Mouse (Mus musculus) R1 (cell line): ENCODE data around the gene Nedd4.

Experiments used
- DNase-seq: peaks from one replicate; pipeline ENCODE4 v3.0.0-alpha.2; 2018; ENCODE audit warnings: low read depth, low spot score

Gene Nedd4

GRCm38 (mm10) chr9:72678771-72679170 lies 16.6 kb downstream of the Nedd4 start:
- peak; percentile 53 for DNase-seq

DNA sequence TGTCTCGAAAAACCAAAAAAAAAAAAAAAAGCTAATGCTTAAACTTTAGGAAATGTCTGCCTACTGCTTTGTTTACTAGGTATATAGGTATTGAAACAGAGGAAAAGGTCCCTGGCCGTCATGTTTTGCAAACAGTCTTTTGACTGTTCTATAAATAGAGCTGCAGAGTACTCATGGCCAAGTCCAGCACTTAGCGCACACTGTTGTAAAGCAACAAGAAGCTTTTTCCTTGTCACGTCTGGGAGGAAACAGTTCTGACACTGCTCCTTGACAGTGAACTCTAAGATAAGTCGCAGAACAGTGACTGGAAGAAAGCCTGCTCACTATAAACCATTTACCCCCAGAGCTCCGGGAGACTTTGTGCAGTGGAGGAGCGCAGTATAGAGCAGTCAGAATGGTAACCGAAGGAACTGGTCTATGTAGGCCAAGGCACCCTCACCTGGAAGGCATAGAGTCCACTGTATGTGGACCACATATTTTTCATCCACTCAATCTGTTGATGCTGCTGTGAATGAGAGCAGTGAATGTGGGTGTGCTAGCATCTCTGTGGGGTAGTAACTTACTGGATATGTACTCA lies 19.6 kb downstream of the Nedd4 start:
- DNase-seq = no peak

GRCm38 (mm10) chr9:72683268-72683667 lies 21.1 kb downstream of the Nedd4 start:
- DNase-seq = no peak

- DNase-seq = no peak
These were observed 23.1 kb downstream of the Nedd4 start for GRCm38 (mm10) chr9:72685231-72685630.

DNA sequence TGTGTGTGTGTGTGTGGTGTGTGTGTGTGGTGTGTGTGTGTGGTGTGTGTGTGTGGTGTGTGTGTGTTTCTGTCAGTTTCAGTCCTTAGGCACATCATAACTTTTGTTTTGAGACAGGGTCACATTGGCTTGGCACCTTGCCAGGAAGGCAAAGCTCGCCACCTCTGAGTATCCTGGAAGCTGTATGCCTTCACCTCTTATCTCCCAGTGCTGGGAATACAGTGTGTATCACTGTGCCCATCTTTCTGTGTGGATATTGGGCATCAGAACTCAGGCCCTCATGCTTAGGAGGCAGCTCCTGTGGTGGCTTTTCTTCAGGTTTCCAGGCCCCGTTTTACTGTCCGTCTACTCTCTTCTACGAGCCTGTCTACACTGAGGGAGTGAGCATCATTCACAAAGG lies 24.4 kb downstream of the Nedd4 start:
- no peak for DNase-seq

- DNase-seq = no peak
These were observed 27.4 kb downstream of the Nedd4 start for GRCm38 (mm10) chr9:72689522-72689921.

- DNase-seq = no peak
These were observed 28.7 kb downstream of the Nedd4 start for GRCm38 (mm10) chr9:72690811-72691210.

DNA sequence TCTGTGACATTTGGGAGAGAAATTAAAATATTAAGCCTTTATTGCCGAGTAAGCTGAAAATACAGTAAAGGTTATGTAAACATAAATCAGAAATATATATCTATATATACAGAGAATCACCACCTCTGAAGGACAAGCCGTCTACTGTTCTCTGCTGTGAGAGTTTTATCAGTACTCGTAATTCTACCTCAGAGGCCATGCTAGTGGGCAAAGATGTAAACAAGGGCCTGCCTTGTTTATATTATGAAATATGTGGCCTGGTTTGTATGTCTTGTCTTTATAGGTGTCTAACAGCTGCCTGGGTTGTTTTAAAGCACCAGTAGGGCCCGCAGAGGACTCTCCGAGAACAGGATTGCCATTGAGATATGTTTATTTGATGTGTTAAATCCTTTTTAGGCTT lies 29.8 kb downstream of the Nedd4 start:
- no peak for DNase-seq

- no peak for DNase-seq
These were observed 31.0 kb downstream of the Nedd4 start for GRCm38 (mm10) chr9:72693081-72693696.

- no peak for DNase-seq
These were observed 31.7 kb downstream of the Nedd4 start for GRCm38 (mm10) chr9:72693861-72694260.

DNA sequence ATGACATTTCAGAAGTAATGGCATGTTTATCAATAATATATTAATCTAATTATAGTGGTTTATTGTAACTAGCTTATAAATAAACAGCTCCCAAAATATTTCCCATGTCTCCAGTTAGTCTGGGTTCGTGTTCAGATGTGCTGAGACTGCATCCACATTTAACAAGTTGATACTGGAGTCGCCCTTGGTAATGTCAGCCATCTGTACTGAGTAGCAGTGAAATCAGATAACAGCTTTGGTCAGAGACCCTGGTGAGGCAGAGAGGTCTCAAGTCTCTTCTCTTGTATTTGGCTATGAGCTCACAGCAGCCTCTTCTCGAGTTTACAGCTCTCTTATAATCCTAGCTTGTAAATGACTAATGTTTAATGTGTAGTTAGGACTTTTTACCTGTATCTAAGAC lies 34.4 kb downstream of the Nedd4 start:
- DNase-seq = no peak

DNA sequence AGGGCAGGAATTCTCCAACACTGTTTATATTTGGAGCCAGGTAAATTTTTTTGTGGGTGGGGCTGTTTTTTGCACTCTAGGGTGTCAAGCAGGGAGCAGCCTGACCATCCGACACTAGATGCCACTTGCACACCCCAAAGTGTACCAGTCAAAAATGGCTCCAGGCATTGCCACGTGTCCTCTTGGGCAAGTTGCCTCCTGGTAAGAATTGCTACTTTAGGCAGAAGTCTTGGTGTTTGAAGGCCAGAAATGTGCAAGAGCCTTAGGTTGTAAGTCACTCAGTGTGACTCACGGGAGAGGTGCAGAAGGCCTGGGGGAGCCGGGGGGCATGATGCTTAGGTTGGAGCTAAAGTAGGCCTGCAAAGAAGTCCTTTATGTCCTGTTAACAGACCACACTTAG lies 35.6 kb downstream of the Nedd4 start:
- no peak for DNase-seq

- no peak for DNase-seq
These were observed 37.6 kb downstream of the Nedd4 start for GRCm38 (mm10) chr9:72699702-72700101.

- no peak for DNase-seq
These were observed 39.3 kb downstream of the Nedd4 start for GRCm38 (mm10) chr9:72701441-72701840.

DNA sequence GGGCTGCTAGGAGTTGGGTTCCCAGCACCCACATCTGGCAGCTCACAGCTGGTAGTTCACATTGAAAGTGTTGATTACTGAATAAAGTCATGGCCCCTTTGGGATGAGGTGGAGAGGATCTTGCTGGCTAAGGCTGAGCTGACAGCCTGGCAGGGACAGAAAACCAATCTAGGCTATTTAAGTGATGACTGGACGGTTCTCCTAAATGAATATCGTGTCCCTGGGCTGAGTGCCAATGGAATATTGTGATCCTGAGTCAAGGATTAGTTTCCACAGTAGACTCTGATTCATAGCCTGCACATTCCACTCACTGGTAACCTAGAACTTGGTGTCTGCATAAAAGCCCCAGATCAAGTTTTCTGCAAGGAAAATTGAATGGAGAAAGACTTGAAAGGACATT lies 39.9 kb downstream of the Nedd4 start:
- DNase-seq = no peak

- DNase-seq = no peak
These were observed 41.0 kb downstream of the Nedd4 start for GRCm38 (mm10) chr9:72703142-72703541.

- no peak for DNase-seq
These were observed 41.6 kb downstream of the Nedd4 start for GRCm38 (mm10) chr9:72703754-72704153.

- no peak for DNase-seq
These were observed 43.1 kb downstream of the Nedd4 start for GRCm38 (mm10) chr9:72705270-72705669.

GRCm38 (mm10) chr9:72707999-72708398 lies 45.9 kb downstream of the Nedd4 start:
- DNase-seq = no peak

DNA sequence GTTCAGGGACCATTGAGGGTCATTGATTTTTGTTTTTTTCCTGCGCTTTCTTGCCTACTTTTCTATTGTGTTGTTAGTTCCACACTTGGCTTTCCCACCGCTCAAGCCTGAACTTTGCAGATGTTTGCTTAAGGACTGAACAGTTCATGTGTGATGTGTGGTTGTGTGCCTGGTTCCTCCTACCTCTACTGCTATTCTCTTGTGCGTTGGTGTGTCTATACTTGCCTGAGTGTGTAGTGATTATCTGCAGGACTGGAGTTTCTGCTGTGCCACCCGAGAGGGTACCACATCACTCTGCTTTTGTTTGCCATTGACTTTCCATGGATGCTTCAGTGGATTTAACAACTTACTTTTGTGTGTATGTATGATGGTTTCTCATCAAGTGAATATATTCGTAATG lies 46.5 kb downstream of the Nedd4 start:
- no peak for DNase-seq

DNA sequence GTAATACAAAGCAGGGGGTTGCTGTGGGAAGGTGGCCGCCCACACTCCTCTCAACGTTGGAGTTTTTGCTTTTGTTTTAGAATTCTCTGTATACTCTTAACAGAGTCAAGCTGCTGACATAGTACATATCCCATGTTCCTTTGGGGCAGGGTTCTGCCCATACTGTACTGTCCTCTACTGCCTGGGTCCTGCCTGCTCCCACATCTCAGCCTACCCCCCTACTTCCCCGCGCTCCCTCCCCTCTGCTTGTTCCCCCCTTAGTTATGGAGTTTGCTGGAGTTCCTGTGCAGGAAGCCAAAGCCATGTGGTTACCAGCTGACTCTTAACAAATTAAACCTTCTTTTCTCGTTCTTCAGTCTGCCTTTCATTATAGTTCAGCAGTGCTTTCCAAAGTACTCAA lies 47.9 kb downstream of the Nedd4 start:
- DNase-seq = no peak

- DNase-seq = no peak
These were observed 52.8 kb downstream of the Nedd4 start for GRCm38 (mm10) chr9:72714945-72715344.

- no peak for DNase-seq
These were observed 54.1 kb downstream of the Nedd4 start for GRCm38 (mm10) chr9:72716200-72716599.

DNA sequence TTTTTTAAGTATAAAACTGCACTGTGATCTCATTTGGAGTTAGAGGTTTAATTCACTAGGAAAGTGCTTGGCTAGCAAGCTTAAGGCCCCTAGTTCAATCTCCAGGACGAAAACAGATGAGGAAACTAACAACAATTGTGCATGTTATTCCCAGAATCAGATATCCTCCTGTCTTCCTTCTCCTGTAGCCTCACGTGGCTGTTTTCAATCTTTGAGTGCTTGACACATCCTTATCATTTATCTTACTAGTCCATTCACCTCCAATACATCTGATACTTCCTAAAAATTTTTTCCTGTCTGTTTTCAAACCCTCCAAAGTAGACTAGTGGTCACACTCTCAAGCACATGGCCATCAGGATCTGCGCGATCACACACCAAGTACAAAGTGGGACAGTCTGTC lies 57.0 kb downstream of the Nedd4 start:
- no peak for DNase-seq
